Mouse (Mus musculus) ES-E14 (cell line): ENCODE data around the gene Clybl. TPM values are rescaled to one million over a fixed set of nuclear protein-coding genes. Genes with fewer than 3 reads are reported as not detected.

Source experiments
- DNase-seq: peaks from one replicate; pipeline ENCODE4 v3.0.0-alpha.2; 2013; ENCODE audit warnings: low read depth, low spot score
- H3K27ac ChIP-seq: 2 replicates; pipeline ENCODE4 v1.5.1; 2012; ENCODE audit warnings: low read depth, mild to moderate bottlenecking, low read length, moderate library complexity, mixed read lengths; ENCODE audit not compliant: poor library complexity, insufficient read depth, severe bottlenecking
- H3K36me3 ChIP-seq: 2 replicates; pipeline ENCODE4 v1.6.1; 2012; ENCODE audit warnings: mild to moderate bottlenecking, low read length, moderate library complexity, mixed read lengths; ENCODE audit not compliant: control insufficient read depth, poor library complexity, insufficient read depth, severe bottlenecking
- H3K4me1 ChIP-seq, 2 experiments: fragments of 150-350 bp in 1 of 2; sonication (generic) in 1 of 2; 2 replicates each; pipeline ENCODE4 v1.6.1; 2012; ENCODE audit warnings: low read length in 2 of 2, mild to moderate bottlenecking in 1 of 2, mixed read lengths in 1 of 2; ENCODE audit not compliant: control insufficient read depth in 2 of 2, insufficient read depth in 2 of 2, poor library complexity in 1 of 2
- H3K4me3 ChIP-seq, 2 experiments: fragments of 150-350 bp in 1 of 2; sonication (generic) in 1 of 2; 2 replicates each; pipeline ENCODE4 v1.5.1; 2012; ENCODE audit warnings: low read length in 2 of 2, low read depth in 1 of 2, mild to moderate bottlenecking in 1 of 2, mixed read lengths in 1 of 2; ENCODE audit not compliant: insufficient read depth in 1 of 2, poor library complexity in 1 of 2, severe bottlenecking in 1 of 2
- H3K9ac ChIP-seq: 2 replicates; pipeline ENCODE4 v1.6.1; 2012; ENCODE audit warnings: low read depth, mild to moderate bottlenecking, low read length, mixed read lengths; ENCODE audit not compliant: poor library complexity, insufficient read depth, severe bottlenecking
- H3K9me3 ChIP-seq: fragments of 150-350 bp; sonication (generic); 2 replicates; pipeline ENCODE4 v1.6.1; 2012; ENCODE audit warnings: low read depth, mild to moderate bottlenecking, low read length; ENCODE audit not compliant: control insufficient read depth, insufficient read depth
- CHD2 ChIP-seq: IDR thresholded peaks from 2 replicates; pipeline ENCODE4 v1.6.1; 2014; ENCODE audit warnings: mild to moderate bottlenecking, low read depth, low read length, inconsistent platforms
- HCFC1 ChIP-seq: IDR thresholded peaks from 2 replicates; pipeline ENCODE4 v1.6.1; 2012; ENCODE audit warnings: low read length, inconsistent platforms, borderline replicate concordance; ENCODE audit not compliant: insufficient read depth
- MAFK ChIP-seq: IDR thresholded peaks from 2 replicates; pipeline ENCODE4 v1.6.1; 2014; ENCODE audit warnings: mild to moderate bottlenecking, low read depth, low read length, inconsistent platforms; ENCODE audit not compliant: insufficient read depth
- ZC3H11A ChIP-seq: IDR thresholded peaks from 2 replicates; pipeline ENCODE4 v1.6.1; 2012; ENCODE audit warnings: low read depth, mild to moderate bottlenecking, inconsistent platforms, low read length, borderline replicate concordance
- ZNF384 ChIP-seq: IDR thresholded peaks from 2 replicates; pipeline ENCODE4 v1.6.1; 2012; ENCODE audit warnings: low read depth, low read length, inconsistent platforms
- in situ Hi-C, 2 experiments: fragments of 600-800 bp; cut with MboI; formaldehyde crosslinking; loops; one replicate each; pipeline ENCODE4 v1.15.1; 2025; ENCODE audit warnings: low sequenced_read_pairs in 2 of 2, inconsistent platforms in 1 of 2; ENCODE audit not compliant: unreplicated experiment in 2 of 2
- total RNA-seq: library from RNA; depleted of rRNA; stranded (reverse); fragments of 300-350 nt; gene quantifications from 2 replicates; pipeline ENCODE4 v1.2.3, GENCODE M21; 2012; rRNA removed

The Clybl gene
- total RNA-seq, 1 experiment = 2.6 TPM

GRCm38 (mm10) chr14:122450496-122451382 lies 269.2 kb downstream of the Clybl start, which contains the start of gene Gm5089:
Gm5089 (minus strand) TSS chr14:122451115.
- H3K4me1 ChIP-seq = peaks cover 2% of the 10 kb centered on the region in 2 experiments; a peak in 3 of 4 replicates

DNA sequence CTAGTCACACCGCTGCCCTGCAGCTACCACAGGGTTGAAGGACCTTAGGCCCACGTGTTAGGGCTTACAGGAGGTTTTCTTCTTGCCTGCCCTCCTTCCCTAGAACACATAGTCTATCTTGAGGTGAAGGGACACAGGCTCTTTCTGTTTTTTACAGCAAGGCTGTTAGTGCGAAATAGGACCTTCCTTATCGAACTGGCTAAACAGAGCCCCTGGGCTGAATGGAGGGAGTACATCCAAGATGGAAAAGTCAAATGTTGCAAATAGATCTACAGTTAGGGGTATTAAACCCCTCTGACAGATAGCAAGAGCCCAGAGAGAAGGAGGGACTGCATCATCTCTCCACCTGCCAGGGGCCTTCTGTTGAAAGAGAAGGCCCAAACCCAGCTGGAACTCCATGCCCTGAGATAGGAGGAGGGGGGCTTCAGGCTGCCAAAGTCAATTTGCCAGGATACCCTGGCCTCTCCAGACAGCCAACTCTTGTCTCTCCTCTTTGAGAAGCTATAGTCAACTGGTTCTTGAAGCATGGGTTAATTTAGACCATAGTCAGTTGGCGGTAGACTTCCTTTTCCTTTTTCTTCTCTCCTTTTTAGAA lies 270.1 kb downstream of the Clybl start:
- in situ Hi-C loops = no loop called here

More at GRCm38 (mm10) chr14:122450496-122451382, 269.2 kb downstream of the Clybl start, which contains the start of gene Gm5089:
- H3K27ac ChIP-seq = no peak within 1 kb of the TSS
- H3K36me3 ChIP-seq = no peaks in the 10 kb centered on the region
- in situ Hi-C loops = no loop called here
- no peaks in the 10 kb centered on the region for H3K9me3 ChIP-seq
- TF ChIP-seq ZC3H11A (no peak), CHD2 (no peak), MAFK (no peak), ZNF384 (no peak), HCFC1 (no peak)
- no peak for DNase-seq
- H3K4me3 ChIP-seq = peak within 1 kb of the TSS; percentile 50 to 67
- peak within 1 kb of the TSS; percentile 64 for H3K9ac ChIP-seq

More for the DNA sequence above, 270.1 kb downstream of the Clybl start:
- DNase-seq = no peak
- Histone ChIP-seq H3K9me3 (no peaks in the 10 kb centered on the region), H3K27ac (no peak overlapping the region), H3K4me1 (peaks cover 2% of the 10 kb centered on the region in 2 experiments; a peak in 3 of 4 replicates), H3K4me3 (peak overlapping the region in 1 of 2 experiments; percentile 67; a peak in 1 of 4 replicates), H3K36me3 (no peaks in the 10 kb centered on the region; the same call in 1 of the 2 replicates), H3K9ac (no peak overlapping the region)
- TF ChIP-seq HCFC1 (no peak), MAFK (no peak), ZNF384 (no peak), CHD2 (no peak), ZC3H11A (no peak)

Other genes with a start within 250 kb of the Clybl start
- 0.32 and 0.45 TPM in 2 replicates for gene Gpr183, start 216.5 kb upstream of the Clybl start, total RNA-seq
- 2.6 and 3.2 TPM in 2 replicates for gene Timm8a2, start 147.0 kb upstream of the Clybl start, total RNA-seq
- 84.1 and 128 TPM in 2 replicates for gene Tm9sf2, start 74.7 kb upstream of the Clybl start, total RNA-seq